Mouse (Mus musculus) gonadal fat pad, adult 2 months (tissue): ENCODE data around the gene Olfr849. TPM values are rescaled to one million over a fixed set of nuclear protein-coding genes. Genes with fewer than 3 reads are reported as not detected.

Source experiments
- DNase-seq: peaks from one replicate; pipeline ENCODE4 v3.0.0-alpha.2; 2012; ENCODE audit warnings: low read depth
- polyA plus RNA-seq: library from polyadenylated mRNA; depleted of rRNA; stranded (reverse); fragments of >200 nt; gene quantifications from 2 replicates; pipeline ENCODE4 v1.2.3, GENCODE M21; 2012; rRNA removed

Gene Olfr849
- not detected in 2 replicates for polyA plus RNA-seq

DNA sequence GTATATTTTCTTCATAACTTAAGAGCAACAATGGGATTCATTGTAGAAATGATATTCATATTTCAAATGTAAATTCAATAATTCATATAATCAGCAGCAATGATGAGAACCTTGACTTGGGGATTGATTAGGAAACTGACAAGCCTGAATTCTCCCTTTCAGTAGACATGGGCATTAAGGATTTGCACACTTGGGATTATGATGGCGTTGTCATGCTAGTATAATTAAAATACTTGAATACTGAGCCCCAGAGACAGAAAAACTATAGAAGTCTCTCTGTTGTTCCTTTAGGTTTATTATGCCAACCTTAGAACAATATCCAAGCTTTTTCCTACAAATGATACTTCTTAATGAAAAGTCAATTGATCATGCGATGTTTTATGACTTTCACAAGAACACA lies at the start of gene Olfr849:
Gene Olfr849 (plus strand): TSS at position 301 of the 400 bp plus-strand sequence.
- DNase-seq = no peak

DNA sequence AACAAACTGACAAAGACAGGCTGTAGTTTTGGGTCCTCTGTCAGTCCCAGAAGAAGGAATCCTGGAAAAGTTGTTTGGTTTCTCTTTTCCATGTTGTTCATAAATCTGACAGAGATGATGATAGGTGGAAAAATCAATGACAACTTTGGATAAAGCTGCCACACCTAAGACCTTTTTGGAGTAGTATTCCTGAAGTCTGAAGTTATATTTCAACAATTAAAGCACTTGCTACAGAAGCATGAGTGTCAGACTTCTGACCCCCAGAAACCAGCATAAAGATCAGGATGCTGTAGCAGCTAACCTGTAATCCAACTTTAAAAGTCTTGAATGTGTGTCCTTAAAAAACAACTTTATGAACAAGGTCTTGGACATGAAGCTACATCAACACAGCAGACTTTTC lies 38.1 kb downstream of the Olfr849 start, which contains the start of gene Olfr850:
Gene Olfr850 (minus strand): TSS at position 101 of the 400 bp plus-strand sequence.
- DNase-seq = no peak

DNA sequence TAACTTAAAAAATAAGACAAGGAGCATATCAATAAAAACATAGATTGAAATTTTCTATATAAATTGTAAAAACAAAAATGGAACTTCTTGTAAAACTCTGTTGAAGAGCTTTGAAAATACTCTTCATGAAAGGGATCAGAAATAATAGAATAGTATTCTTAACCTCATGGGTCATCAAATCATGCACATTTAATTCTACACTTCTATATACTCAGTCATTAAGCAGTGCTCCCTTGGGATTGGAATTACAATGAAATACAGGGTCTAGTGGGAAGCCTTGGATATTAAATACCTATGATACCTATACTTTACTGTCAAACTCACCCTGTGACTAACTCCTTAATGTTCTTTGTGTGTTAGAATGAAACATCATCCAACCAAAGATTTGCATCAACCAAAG lies 52.9 kb downstream of the Olfr849 start, which contains the start of gene Olfr851:
Gene Olfr851 (plus strand): TSS at position 301 of the 400 bp plus-strand sequence.
- no peak for DNase-seq

Other genes with a start within 250 kb of the Olfr849 start
- gene Olfr843, start 188.3 kb upstream of the Olfr849 start, polyA plus RNA-seq = not detected in 2 replicates
- not detected in 2 replicates for gene Olfr844, start 123.9 kb upstream of the Olfr849 start, polyA plus RNA-seq
- gene Olfr845, start 103.8 kb upstream of the Olfr849 start, polyA plus RNA-seq = not detected in 2 replicates
- not detected in 2 replicates for gene Olfr846, start 76.3 kb upstream of the Olfr849 start, polyA plus RNA-seq
- not detected in 2 replicates for gene Olfr847, start 61.6 kb upstream of the Olfr849 start, polyA plus RNA-seq
- gene Olfr850, start 38.0 kb downstream of the Olfr849 start, polyA plus RNA-seq = not detected in 2 replicates
- not detected in 2 replicates for gene Olfr851, start 53.0 kb downstream of the Olfr849 start, polyA plus RNA-seq
- not detected in 2 replicates for gene Olfr853, start 100.8 kb downstream of the Olfr849 start, polyA plus RNA-seq
- not detected in 2 replicates for gene Olfr854, start 127.1 kb downstream of the Olfr849 start, polyA plus RNA-seq
- not detected in 2 replicates for gene Olfr855, start 142.4 kb downstream of the Olfr849 start, polyA plus RNA-seq
- gene Zfp317, start 181.8 kb downstream of the Olfr849 start, polyA plus RNA-seq = 8.9 and 9.7 TPM in 2 replicates